Mouse (Mus musculus): ENCODE measurements around the gene Trap1.
A peak's percentile ranks its signal among the peaks of the same experiment; 100 is the strongest.
"Not testable (repeated sequence)": the region's sequence is repeated elsewhere in the genome, so short reads cannot be mapped to it uniquely, and the experiment has no call there.

Trap1 gene

GRCm38 (mm10) chr16:4036807-4037206 is 40.8 kb downstream of the Trap1 start, which contains the start of gene Dnase1:
TSS of gene Dnase1 (plus strand) at chr16:4036942.
- no peak for DNase-seq (ENCODE audit: low spot score in 2 of 2)

- no peak for DNase-seq (ENCODE audit: low spot score in 2 of 2)
Measured at GRCm38 (mm10) chr16:4035575-4035974, 42.1 kb downstream of the Trap1 start.

- no peak for DNase-seq (ENCODE audit: low spot score in 2 of 2)
Measured at GRCm38 (mm10) chr16:4034476-4034875, 43.2 kb downstream of the Trap1 start.

- no peak for DNase-seq (ENCODE audit: low spot score in 2 of 2)
Measured at GRCm38 (mm10) chr16:4033971-4034370, 43.7 kb downstream of the Trap1 start.

GRCm38 (mm10) chr16:4032341-4032748 is 45.3 kb downstream of the Trap1 start:
- DNase-seq (ENCODE audit: low spot score in 2 of 2) = no peak

- no peak for DNase-seq (ENCODE audit: low spot score in 2 of 2)
Measured at GRCm38 (mm10) chr16:4031441-4032274, 46.0 kb downstream of the Trap1 start.

- no peak for DNase-seq (ENCODE audit: low spot score in 2 of 2)
Measured at GRCm38 (mm10) chr16:4030501-4030900, 47.1 kb downstream of the Trap1 start.

- DNase-seq (ENCODE audit: low spot score in 2 of 2) = no peak
Measured at GRCm38 (mm10) chr16:4029371-4029841, 48.2 kb downstream of the Trap1 start.

- DNase-seq (ENCODE audit: low spot score in 2 of 2) = no peak
Measured at GRCm38 (mm10) chr16:4027211-4027610, 50.4 kb downstream of the Trap1 start.

- no peak for DNase-seq (ENCODE audit: low spot score in 2 of 2)
Measured at GRCm38 (mm10) chr16:4026672-4027071, 51.0 kb downstream of the Trap1 start.

GRCm38 (mm10) chr16:4022719-4023118 is 54.9 kb downstream of the Trap1 start:
- no peak for DNase-seq (ENCODE audit: low spot score in 2 of 2)

- DNase-seq (ENCODE audit: low spot score in 2 of 2) = no peak
Measured at GRCm38 (mm10) chr16:4021241-4021640, 56.4 kb downstream of the Trap1 start.

GRCm38 (mm10) chr16:4017466-4017865 is 60.2 kb downstream of the Trap1 start:
- DNase-seq (ENCODE audit: low spot score in 2 of 2) = not testable (repeated sequence)

GRCm38 (mm10) chr16:4016786-4017185 is 60.8 kb downstream of the Trap1 start:
- DNase-seq (ENCODE audit: low spot score in 2 of 2) = not testable (repeated sequence)

GRCm38 (mm10) chr16:4014040-4014668 is 63.5 kb downstream of the Trap1 start:
- DNase-seq (ENCODE audit: low spot score in 2 of 2) = no peak

- DNase-seq (ENCODE audit: low spot score in 2 of 2) = no peak
Measured at GRCm38 (mm10) chr16:4012882-4013570, 64.6 kb downstream of the Trap1 start.

GRCm38 (mm10) chr16:4003489-4004398 is 73.9 kb downstream of the Trap1 start, which contains the start of gene Slx4:
TSS of gene Slx4 (minus strand) at chr16:4003770.
- DNase-seq (ENCODE audit: low spot score in 2 of 2) = peak; percentile 90 to 92
